Mouse (Mus musculus) neural tube, embryonic 13.5 days (tissue): ENCODE data around the gene Ppp1r26. TPM values are rescaled to one million over a fixed set of nuclear protein-coding genes. Genes with fewer than 3 reads are reported as not detected.
"Not testable (repeated sequence)": the region's sequence is repeated elsewhere in the genome, so short reads cannot be mapped to it uniquely, and the experiment has no call there.

Source experiments
- ATAC-seq: fragments of 200-750 bp; cut with Nextera tagmentation; 2 replicates; pipeline ENCODE4 v1.8.0; 2017; ENCODE audit warnings: low read depth, mild to moderate bottlenecking, moderate TSS enrichment, moderate library complexity
- H3K27ac ChIP-seq: fragments of 300-500 bp; sonication (generic); replicated peaks from 2 replicates; pipeline ENCODE4 v1.5.1; 2015; ENCODE audit warnings: moderate library complexity, mild to moderate bottlenecking, inconsistent platforms
- H3K27me3 ChIP-seq: fragments of 300-500 bp; sonication (generic); 2 replicates; pipeline ENCODE4 v1.6.1; 2015; ENCODE audit warnings: mild to moderate bottlenecking, inconsistent platforms
- H3K36me3 ChIP-seq: fragments of 300-500 bp; sonication (generic); 2 replicates; pipeline ENCODE4 v1.6.1; 2015; ENCODE audit warnings: mild to moderate bottlenecking, inconsistent platforms
- H3K4me1 ChIP-seq: fragments of 300-500 bp; sonication (generic); replicated peaks from 2 replicates; pipeline ENCODE4 v1.6.1; 2015; ENCODE audit warnings: inconsistent platforms
- H3K4me2 ChIP-seq: fragments of 300-500 bp; sonication (generic); 2 replicates; pipeline ENCODE4 v1.6.1; 2015; ENCODE audit warnings: inconsistent platforms, mild to moderate bottlenecking, moderate library complexity
- H3K4me3 ChIP-seq: fragments of 300-500 bp; sonication (generic); 2 replicates; pipeline ENCODE4 v1.5.1; 2015; ENCODE audit warnings: mild to moderate bottlenecking, inconsistent platforms
- H3K9ac ChIP-seq: fragments of 300-500 bp; sonication (generic); 2 replicates; pipeline ENCODE4 v1.6.1; 2015; ENCODE audit warnings: moderate library complexity, mild to moderate bottlenecking, inconsistent platforms
- H3K9me3 ChIP-seq: fragments of 300-500 bp; sonication (generic); 2 replicates; pipeline ENCODE4 v1.6.1; 2016; ENCODE audit warnings: inconsistent platforms
- WGBS: fragments of 180-500 bp; shearing (Covaris S2); methylation state at CpG from one replicate; pipeline ENCODE4 v1.1.7; 2015; 5-methylcytosine and 5-hydroxymethylcytosine counted together
- polyA plus RNA-seq: library from polyadenylated mRNA; unstranded; fragments of >200 nt; fragmentation: Nextera tagmentation; extraction: Ambion mirVana; gene quantifications from 2 replicates; pipeline ENCODE4 v1.2.1, GENCODE M21; 2015

The Ppp1r26 gene
- polyA plus RNA-seq, 1 experiment from 2014 or later, result 11.1 TPM

DNA sequence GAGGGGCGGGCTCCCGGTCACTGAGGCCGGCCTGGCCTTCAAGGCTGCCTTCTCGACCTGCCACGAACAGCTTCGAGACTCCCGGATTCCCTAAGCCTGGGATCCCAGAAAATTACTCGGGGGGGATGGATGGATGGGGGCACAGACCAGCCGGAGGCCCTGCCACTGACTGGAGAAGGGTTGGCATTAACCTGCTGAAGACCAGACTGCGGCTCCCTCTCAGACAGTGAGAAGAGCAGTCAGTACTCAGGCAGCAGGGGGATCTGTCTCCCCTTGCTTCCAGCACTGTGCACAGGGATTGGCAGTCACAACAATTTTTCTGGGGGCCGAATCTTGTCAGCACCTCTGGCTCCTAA is 693 bp downstream of the Ppp1r26 start:
- ATAC-seq, result peak; percentile 64

DNA sequence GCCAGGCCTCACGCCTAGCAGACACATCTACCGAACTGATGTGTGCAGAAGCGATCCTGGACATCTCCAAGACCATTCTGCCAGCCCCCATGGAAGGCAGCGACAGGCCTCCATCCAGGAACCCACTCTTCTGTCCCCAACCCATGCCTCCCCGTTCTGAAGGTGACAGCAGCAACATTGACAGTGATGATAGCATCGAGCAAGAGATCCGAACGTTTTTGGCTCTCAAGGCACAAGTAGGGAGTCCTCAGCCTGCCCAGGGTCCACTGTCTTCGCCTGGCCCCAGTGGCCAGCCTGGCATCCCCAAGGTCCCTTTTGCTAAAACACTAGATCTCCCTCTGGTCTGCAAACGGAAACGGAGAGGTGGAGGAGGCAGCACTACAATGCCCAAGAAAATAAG is 5.1 kb downstream of the Ppp1r26 start:
- Histone ChIP-seq H3K9ac (no peak overlapping the region), H3K27ac (no peak overlapping the region), H3K4me2 (no peak overlapping the region), H3K36me3 (peaks cover 51% of the 10 kb centered on the region), H3K9me3 (no peaks in the 10 kb centered on the region), H3K4me3 (no peak overlapping the region), H3K4me1 (peaks cover 12% of the 10 kb centered on the region), H3K27me3 (no peaks in the 10 kb centered on the region)
- 93% methylated on average over 11 of the region's 11 CpGs for WGBS
- ATAC-seq, result no peak

More for the DNA sequence above, 693 bp downstream of the Ppp1r26 start:
- peak overlapping the region; percentile 91 for H3K9ac ChIP-seq
- peak overlapping the region; percentile 90 for H3K4me2 ChIP-seq
- 8% methylated on average over 11 of the region's 11 CpGs for WGBS
- no peaks in the 10 kb centered on the region for H3K9me3 ChIP-seq
- peak overlapping the region; percentile 72 for H3K4me3 ChIP-seq
- peak overlapping the region; percentile 83 for H3K27ac ChIP-seq
- 0 out of 2 replicates have a peak, but pooled peaks cover 5% of the 10 kb centered on the region for H3K27me3 ChIP-seq
- H3K36me3 ChIP-seq, result peaks cover 26% of the 10 kb centered on the region
- H3K4me1 ChIP-seq, result peaks cover 23% of the 10 kb centered on the region

DNA sequence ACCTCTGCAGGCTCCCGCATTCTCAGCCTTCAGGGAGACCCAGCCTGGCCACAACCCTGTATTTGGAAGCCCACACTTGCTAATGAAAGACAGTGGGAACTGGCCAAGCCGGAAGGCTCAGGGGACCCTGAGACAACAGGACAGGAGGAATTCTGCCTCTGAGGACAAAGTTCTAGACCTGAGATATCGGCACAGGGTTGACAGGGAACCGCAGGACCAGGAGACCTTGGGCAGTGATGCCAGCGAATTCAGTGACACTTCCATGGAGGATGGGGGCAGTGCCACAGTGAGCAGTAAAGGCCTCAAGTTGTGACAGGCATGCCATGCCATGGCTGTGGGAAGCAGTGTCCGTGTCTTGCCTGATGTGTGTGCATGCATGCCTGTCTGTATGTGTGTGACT is 6.9 kb downstream of the Ppp1r26 start:
- H3K4me1 ChIP-seq, result no peaks in the 10 kb centered on the region
- no peak overlapping the region for H3K4me2 ChIP-seq
- no peaks in the 10 kb centered on the region for H3K27me3 ChIP-seq
- no peak overlapping the region for H3K9ac ChIP-seq
- no peaks in the 10 kb centered on the region for H3K9me3 ChIP-seq
- no peak overlapping the region for H3K4me3 ChIP-seq
- peaks cover 51% of the 10 kb centered on the region for H3K36me3 ChIP-seq
- no peak overlapping the region for H3K27ac ChIP-seq
- no peak for ATAC-seq
- whole genome bisulfite sequencing, result 94% methylated on average over 6 of the region's 6 CpGs

DNA sequence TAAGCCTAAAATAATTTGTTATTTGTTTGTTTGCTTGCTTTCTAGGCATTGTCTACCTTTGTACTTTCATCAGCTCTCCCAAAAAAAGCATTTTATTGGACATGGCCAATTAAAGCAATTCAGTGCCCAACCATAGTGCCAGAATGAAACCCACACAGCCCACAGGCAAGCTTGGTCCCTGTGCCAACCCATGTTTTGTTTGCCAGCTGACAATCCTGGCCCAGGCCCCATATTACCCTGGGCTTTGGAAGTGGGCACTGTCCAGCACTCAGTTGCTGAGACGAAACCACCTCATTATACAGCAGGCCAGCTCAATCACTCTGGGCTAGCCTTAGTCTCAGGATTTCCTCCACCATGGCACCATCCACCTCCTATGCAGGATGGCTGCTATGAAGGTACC is 10.0 kb downstream of the Ppp1r26 start:
- ATAC-seq, result no peak
- no peaks in the 10 kb centered on the region for H3K9me3 ChIP-seq
- WGBS, result 70% methylated on average over 1 of the region's 1 CpGs
- H3K4me1 ChIP-seq, result no peaks in the 10 kb centered on the region
- peaks cover 31% of the 10 kb centered on the region for H3K36me3 ChIP-seq
- H3K4me2 ChIP-seq, result no peak overlapping the region
- H3K4me3 ChIP-seq, result no peak overlapping the region
- 0 out of 2 replicates have a peak, but pooled peaks cover 3% of the 10 kb centered on the region for H3K27me3 ChIP-seq
- no peak overlapping the region for H3K27ac ChIP-seq
- H3K9ac ChIP-seq, result no peak overlapping the region

DNA sequence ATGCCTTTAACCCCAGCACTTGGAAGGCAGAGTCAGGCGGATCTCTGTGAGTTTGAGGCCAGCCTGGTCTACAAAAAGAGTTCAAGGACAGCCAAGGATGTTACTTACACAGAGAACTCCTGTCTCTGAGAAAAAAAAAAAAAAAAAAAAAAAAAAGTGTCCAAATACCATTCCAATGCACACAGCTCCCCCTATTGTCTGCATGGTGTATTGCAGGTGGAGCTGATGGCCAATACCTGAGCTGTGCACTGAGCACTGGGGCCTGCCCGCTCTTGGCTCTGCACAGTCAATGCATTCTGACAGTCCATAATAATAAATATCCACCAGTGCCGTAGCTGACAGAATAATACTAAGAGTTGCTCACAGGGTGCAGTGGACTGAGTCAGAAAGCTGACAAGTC is 17.3 kb downstream of the Ppp1r26 start:
- Histone ChIP-seq H3K27me3 (peaks cover 13% of the 10 kb centered on the region), H3K36me3 (no peaks in the 10 kb centered on the region), H3K9me3 (no peaks in the 10 kb centered on the region), H3K27ac (no peak overlapping the region), H3K4me3 (no peak overlapping the region), H3K9ac (no peak overlapping the region), H3K4me2 (no peak overlapping the region), H3K4me1 (peaks cover 22% of the 10 kb centered on the region)
- ATAC-seq, result no peak
- WGBS, result 35% methylated on average over 3 of the region's 3 CpGs

DNA sequence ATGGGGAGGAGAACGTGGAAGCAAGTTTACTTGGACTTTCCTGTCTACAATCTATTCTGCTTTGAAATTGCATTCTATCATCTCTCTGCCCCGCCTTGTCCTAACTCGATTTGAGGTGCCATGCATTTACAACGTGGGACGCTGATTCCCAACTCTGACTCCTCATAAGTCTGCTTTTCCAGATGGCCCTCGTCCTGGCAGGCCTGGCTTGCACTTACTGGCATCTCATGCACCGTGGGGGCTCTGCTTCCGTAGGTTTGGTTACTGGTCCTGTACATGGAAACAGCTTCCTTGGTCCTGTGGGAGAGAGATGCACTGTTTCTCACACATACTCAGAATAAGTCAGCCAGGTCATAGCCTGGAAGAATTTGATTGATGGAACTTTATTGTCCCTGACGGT is 18.3 kb downstream of the Ppp1r26 start:
- no peaks in the 10 kb centered on the region for H3K9me3 ChIP-seq
- no peak overlapping the region for H3K27ac ChIP-seq
- H3K4me1 ChIP-seq, result peaks cover 26% of the 10 kb centered on the region
- H3K27me3 ChIP-seq, result peaks cover 13% of the 10 kb centered on the region
- H3K9ac ChIP-seq, result no peak overlapping the region
- peaks cover 9% of the 10 kb centered on the region for H3K36me3 ChIP-seq
- no peak for ATAC-seq
- no peak overlapping the region for H3K4me3 ChIP-seq
- no peak overlapping the region for H3K4me2 ChIP-seq
- WGBS, result 80% methylated on average over 9 of the region's 9 CpGs

DNA sequence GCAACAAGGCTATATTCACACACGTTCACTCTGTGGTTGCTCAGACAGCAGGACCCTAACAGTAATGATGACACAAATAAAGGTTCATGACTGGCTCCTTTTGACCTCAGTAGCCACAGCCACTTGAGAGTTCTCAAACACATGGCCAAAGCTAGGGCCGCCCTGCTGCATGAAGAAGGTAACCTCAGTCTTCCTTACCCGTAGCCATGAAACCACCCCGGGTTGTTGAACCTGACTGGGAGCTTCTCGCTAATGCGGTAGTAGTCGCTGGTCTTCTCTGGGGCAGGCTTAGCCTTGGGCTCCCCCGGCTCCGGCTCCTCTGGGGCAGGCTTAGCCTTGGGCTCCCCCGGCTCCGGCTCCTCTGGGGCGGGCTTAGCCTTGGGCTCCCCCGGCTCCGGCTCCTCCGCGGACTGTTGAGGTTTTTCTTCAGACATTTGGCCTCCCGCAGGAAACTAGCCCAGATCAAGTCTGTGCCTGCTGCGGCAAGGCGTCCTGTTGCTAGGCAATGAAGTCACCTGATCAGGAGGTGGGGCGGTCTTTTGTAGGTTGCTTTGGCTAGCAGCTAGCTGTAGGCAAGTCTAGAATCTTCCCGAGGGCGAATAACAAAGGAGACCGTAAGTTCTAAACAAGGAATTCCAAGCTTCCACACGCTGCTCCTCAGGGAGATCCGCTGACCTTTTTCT is 19.4 kb downstream of the Ppp1r26 start, which contains the start of gene 1700007K13Rik:
Gene 1700007K13Rik (minus strand): TSS at position 497 of the 683 bp plus-strand sequence.
- Histone ChIP-seq H3K9me3 (no peaks in the 10 kb centered on the region), H3K4me3 (peak within 1 kb of the TSS; percentile 30), H3K27ac (no peak within 1 kb of the TSS; the same call in 1 of the 2 replicates), H3K36me3 (peaks cover 19% of the 10 kb centered on the region), H3K9ac (peak within 1 kb of the TSS; percentile 61), H3K4me1 (peaks cover 26% of the 10 kb centered on the region), H3K27me3 (peaks cover 10% of the 10 kb centered on the region), H3K4me2 (peak within 1 kb of the TSS; percentile 57)
- ATAC-seq, result peak; percentile 48; the same call in 1 of the 2 replicates
- WGBS, result 5% methylated on average over 25 of the region's 25 CpGs

DNA sequence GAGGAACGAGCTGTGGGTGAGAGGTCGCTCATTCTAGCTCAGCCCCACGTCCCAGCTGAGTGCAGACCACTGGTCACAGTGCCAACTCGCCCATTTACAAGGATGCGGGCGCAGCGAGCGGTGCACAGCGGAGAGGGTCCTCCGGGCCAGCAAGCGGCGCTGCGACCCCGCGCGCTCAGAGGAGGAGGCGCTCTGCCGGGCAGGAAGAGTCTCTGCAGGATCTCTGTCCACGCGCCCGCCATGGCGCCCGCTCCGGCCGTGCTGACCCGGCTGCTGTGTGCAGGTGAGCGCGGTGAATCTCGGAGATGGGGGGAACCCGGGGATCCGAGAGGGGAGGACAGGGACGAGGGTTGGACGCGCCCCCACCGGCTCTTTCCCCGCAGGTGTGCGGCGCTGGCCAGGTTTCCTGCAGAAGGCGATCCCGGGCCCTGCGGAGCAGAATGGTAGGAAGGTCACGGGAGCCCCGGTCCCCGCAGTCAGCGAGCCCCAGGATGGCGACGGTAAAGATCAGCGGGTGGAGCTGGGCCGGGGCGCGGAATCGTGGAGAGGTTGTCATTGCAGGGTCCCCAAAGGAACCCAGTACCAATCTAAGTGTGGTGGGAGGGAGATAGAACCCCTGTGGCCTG is 21.4 kb downstream of the Ppp1r26 start, which contains the start of gene Mrps2:
Gene Mrps2 (plus strand): TSS at position 207 of the 626 bp plus-strand sequence.
- Histone ChIP-seq H3K27me3 (peaks cover 10% of the 10 kb centered on the region), H3K9ac (peak within 1 kb of the TSS; percentile 96), H3K36me3 (peaks cover 38% of the 10 kb centered on the region), H3K4me3 (peak within 1 kb of the TSS; percentile 99), H3K4me2 (peak within 1 kb of the TSS; percentile 81), H3K4me1 (peaks cover 26% of the 10 kb centered on the region), H3K27ac (no peak within 1 kb of the TSS; the same call in 1 of the 2 replicates), H3K9me3 (peaks cover 7% of the 10 kb centered on the region)
- ATAC-seq, result peak; percentile 87
- WGBS, result under 1% methylated on average over 52 of the region's 52 CpGs

DNA sequence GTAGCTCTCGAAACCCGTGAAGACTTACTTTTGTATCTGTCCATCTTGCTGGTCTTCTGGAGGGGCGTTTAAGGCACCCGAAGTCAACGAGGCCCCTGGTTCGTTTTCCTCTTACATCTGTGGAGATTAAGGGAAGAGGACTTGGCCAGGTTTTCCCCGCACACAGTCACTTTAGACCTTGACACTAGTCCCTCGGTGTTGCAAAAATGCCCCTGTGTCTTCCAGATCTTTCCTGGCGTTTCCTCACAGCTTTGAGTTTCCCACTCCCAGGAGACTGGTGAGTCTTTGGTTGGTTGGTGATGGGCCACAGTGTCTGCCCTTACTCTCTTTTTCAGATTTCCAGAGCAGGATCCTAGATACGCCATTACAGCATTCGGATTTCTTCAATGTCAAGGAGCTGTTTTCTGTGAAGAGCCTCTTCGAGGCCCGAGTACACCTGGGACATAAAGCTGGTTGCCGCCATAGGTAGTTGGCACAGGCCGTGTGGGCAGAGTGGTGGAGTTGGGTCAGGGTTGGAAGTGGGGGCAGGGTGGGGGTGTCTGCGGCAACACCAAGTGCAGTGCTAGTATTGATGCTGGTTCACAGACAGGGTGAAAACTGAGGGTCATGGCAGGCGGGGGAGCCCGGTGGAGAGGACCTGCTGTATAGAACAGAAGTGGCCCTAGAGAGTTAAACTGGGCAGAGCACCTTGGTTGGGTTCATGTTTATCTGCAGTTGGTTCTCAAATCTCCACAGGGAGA is 22.1 kb downstream of the Ppp1r26 start:
- H3K27me3 ChIP-seq, result peaks cover 10% of the 10 kb centered on the region
- WGBS, result 58% methylated on average over 18 of the region's 18 CpGs
- peaks cover 26% of the 10 kb centered on the region for H3K4me1 ChIP-seq
- H3K9ac ChIP-seq, result peak overlapping the region; percentile 96
- no peak overlapping the region for H3K27ac ChIP-seq
- peaks cover 10% of the 10 kb centered on the region for H3K9me3 ChIP-seq
- H3K4me3 ChIP-seq, result peak overlapping the region; percentile 99
- H3K4me2 ChIP-seq, result peak overlapping the region; percentile 81
- H3K36me3 ChIP-seq, result peaks cover 45% of the 10 kb centered on the region
- no peak for ATAC-seq

DNA sequence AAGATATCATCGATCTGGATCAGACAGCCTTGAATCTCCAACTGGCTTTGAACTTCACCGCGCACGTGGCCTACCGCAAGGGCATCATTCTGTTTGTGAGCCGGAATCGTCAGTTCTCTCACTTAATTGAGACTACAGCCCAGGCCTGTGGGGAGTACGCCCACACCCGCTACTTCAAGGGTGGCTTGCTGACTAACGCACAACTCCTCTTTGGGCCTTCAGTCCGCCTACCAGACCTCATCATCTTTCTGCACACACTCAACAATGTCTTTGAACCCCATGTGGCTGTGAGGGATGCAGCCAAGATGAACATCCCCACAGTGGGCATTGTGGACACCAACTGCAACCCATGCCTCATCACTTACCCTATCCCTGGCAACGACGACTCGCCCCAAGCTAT is 22.9 kb downstream of the Ppp1r26 start:
- no peak overlapping the region for H3K4me2 ChIP-seq
- no peak overlapping the region for H3K4me3 ChIP-seq
- WGBS, result 95% methylated on average over 14 of the region's 14 CpGs
- peaks cover 26% of the 10 kb centered on the region for H3K4me1 ChIP-seq
- H3K27me3 ChIP-seq, result peaks cover 10% of the 10 kb centered on the region
- peaks cover 10% of the 10 kb centered on the region for H3K9me3 ChIP-seq
- peaks cover 45% of the 10 kb centered on the region for H3K36me3 ChIP-seq
- H3K9ac ChIP-seq, result no peak overlapping the region
- no peak for ATAC-seq
- H3K27ac ChIP-seq, result no peak overlapping the region

DNA sequence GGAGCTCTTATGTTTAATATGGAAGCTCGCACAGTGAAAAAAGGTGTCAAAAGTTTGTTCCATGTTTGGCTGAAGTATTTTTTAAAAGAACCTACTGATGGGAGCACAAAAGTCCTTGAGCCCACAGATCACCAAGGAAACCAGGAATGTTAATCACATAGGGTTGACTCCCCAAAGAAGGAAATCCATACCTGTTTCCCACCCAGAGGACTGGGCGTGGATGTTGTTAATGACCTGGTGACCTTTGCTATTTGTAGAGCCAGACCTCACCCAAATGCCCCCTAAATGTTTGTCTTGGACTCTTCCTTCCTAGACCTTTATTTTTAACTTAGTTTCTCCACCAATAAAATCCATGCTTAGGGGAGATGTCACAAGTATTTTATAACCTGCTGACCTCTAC is 24.0 kb downstream of the Ppp1r26 start:
- no peaks in the 10 kb centered on the region for H3K27me3 ChIP-seq
- peaks cover 10% of the 10 kb centered on the region for H3K9me3 ChIP-seq
- ATAC-seq, result no peak
- H3K4me3 ChIP-seq, result no peak overlapping the region
- no peak overlapping the region for H3K4me2 ChIP-seq
- H3K36me3 ChIP-seq, result peaks cover 45% of the 10 kb centered on the region
- no peak overlapping the region for H3K9ac ChIP-seq
- no peak overlapping the region for H3K27ac ChIP-seq
- peaks cover 22% of the 10 kb centered on the region for H3K4me1 ChIP-seq
- 96% methylated on average over 2 of the region's 2 CpGs for WGBS

DNA sequence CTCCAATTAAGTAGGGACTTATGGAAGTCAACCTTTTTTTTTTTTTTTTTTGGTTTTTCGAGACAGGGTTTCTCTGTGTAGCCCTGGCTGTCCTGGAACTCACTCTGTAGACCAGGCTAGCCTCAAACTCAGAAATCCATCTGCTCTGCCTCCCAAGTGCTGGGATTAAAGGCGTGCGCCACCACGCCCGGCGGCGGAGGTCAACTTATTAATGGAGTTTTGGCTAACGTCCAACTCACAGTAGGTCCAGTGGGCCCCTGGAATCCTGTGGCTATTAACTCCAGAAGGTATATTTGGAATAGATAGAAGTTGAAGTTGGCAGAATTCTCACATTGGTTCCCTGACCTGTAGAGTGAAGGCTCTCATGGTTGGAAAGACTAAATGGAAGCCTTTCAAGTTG is 25.4 kb downstream of the Ppp1r26 start:
- WGBS, result 95% methylated on average over 8 of the region's 8 CpGs
- H3K4me1 ChIP-seq, result peaks cover 12% of the 10 kb centered on the region

More for the DNA sequence above, 25.4 kb downstream of the Ppp1r26 start:
- H3K4me3 ChIP-seq, H3K4me2 ChIP-seq, H3K27ac ChIP-seq, H3K9ac ChIP-seq, ATAC-seq, H3K9me3 ChIP-seq, H3K27me3 ChIP-seq: not testable (repeated sequence)
- H3K36me3 ChIP-seq, result peaks cover 45% of the 10 kb centered on the region
